Mouse (Mus musculus) thymus, adult 2 months (tissue): ENCODE measurements around the gene Cacna1c.

Experiments
- CTCF ChIP-seq: fragments of 200-500 bp; IDR thresholded peaks from 2 replicates; pipeline ENCODE4 v1.5.1; 2012; ENCODE audit warnings: mild to moderate bottlenecking, control low read depth, low read length, moderate library complexity, borderline replicate concordance; ENCODE audit not compliant: control insufficient read depth, poor library complexity, insufficient read depth; ENCODE audit errors: extremely low read depth
- POLR2A ChIP-seq: fragments of 200-500 bp; IDR thresholded peaks from 2 replicates; pipeline ENCODE4 v1.6.1; 2012; ENCODE audit warnings: mild to moderate bottlenecking, low read length, control low read depth, moderate library complexity; ENCODE audit not compliant: control insufficient read depth, poor library complexity, insufficient read depth; ENCODE audit errors: extremely low read depth

GRCm38 (mm10) chr6:118646265-118647061 lies 549.8 kb downstream of the Cacna1c start:
- no peak for TF ChIP-seq CTCF
- TF ChIP-seq POLR2A, result no peak
